Mouse (Mus musculus) G1E (cell line): ENCODE data around the gene Cdv3. TPM values are rescaled to one million over a fixed set of nuclear protein-coding genes. Genes with fewer than 3 reads are reported as not detected.
"Not testable (repeated sequence)": the region's sequence is repeated elsewhere in the genome, so short reads cannot be mapped to it uniquely, and the experiment has no call there.

Source experiments
- ATAC-seq: 2 replicates; pipeline ENCODE4 v1.8.0; 2016; ENCODE audit warnings: mild to moderate bottlenecking; ENCODE audit not compliant: insufficient number of reproducible peaks, poor library complexity, low FRiP score, severe bottlenecking; ENCODE audit errors: extremely low read depth
- DNase-seq: peaks from one replicate; pipeline ENCODE4 v3.0.0; 2012; ENCODE audit warnings: low spot score
- H3K27me3 ChIP-seq: 2 replicates; pipeline ENCODE4 v1.6.1; 2012; ENCODE audit warnings: mild to moderate bottlenecking, low read length, inconsistent platforms; ENCODE audit not compliant: insufficient read depth
- H3K36me3 ChIP-seq: replicated peaks from 2 replicates; pipeline ENCODE3; 2012; ENCODE audit warnings: mild to moderate bottlenecking, inconsistent platforms
- H3K4me1 ChIP-seq: 2 replicates; pipeline ENCODE4 v1.6.1; 2012; ENCODE audit warnings: low read depth, low read length, inconsistent platforms, mixed read lengths; ENCODE audit not compliant: insufficient read depth
- H3K4me3 ChIP-seq: 2 replicates; pipeline ENCODE4 v1.5.1; 2012; ENCODE audit warnings: low read depth, mild to moderate bottlenecking, inconsistent platforms, low read length, moderate library complexity, mixed read lengths
- H3K9me3 ChIP-seq: replicated peaks from 2 replicates; pipeline ENCODE4 v1.6.1; 2012; ENCODE audit warnings: inconsistent platforms
- CTCF ChIP-seq: IDR thresholded peaks from 2 replicates; pipeline ENCODE4 v1.5.1; 2012; ENCODE audit warnings: low read depth, low read length, inconsistent platforms, mixed read lengths
- GATA1 ChIP-seq: IDR thresholded peaks from 2 replicates; pipeline ENCODE4 v1.6.1; 2012; ENCODE audit warnings: borderline replicate concordance, low read length, inconsistent platforms, mixed read lengths
- GATA2 ChIP-seq: IDR thresholded peaks from 2 replicates; pipeline ENCODE4 v1.6.1; 2012; ENCODE audit warnings: low read depth, low read length, inconsistent platforms, borderline replicate concordance
- POLR2AphosphoS5 ChIP-seq: IDR thresholded peaks from 2 replicates; pipeline ENCODE4 v1.6.1; 2012; ENCODE audit warnings: low read depth, low read length, inconsistent platforms; ENCODE audit not compliant: insufficient replicate concordance
- TAL1 ChIP-seq: conservative IDR thresholded peaks from 2 replicates; pipeline ENCODE4 v1.6.1; 2012; ENCODE audit warnings: low read depth, low read length, inconsistent platforms, mixed read lengths
- polyA plus RNA-seq: library from polyadenylated mRNA; stranded (reverse); fragments of >175 nt; gene quantifications from 2 replicates; pipeline ENCODE4 v1.2.3, GENCODE M21; 2012
- total RNA-seq, 2 experiments: library from RNA; stranded (forward) in 1 of 2; stranded (reverse) in 1 of 2; fragments of 200-1000 nt in 1 of 2; fragments of >200 nt in 1 of 2; fragmentation: Nextera tagmentation in 1 of 2; gene quantifications; 2 replicates each; pipeline ENCODE4 v1.2.3; 2014 to 2017

Gene Cdv3
- total and polyA plus RNA-seq, 3 experiments, result 162 to 469 (median 181) TPM

DNA sequence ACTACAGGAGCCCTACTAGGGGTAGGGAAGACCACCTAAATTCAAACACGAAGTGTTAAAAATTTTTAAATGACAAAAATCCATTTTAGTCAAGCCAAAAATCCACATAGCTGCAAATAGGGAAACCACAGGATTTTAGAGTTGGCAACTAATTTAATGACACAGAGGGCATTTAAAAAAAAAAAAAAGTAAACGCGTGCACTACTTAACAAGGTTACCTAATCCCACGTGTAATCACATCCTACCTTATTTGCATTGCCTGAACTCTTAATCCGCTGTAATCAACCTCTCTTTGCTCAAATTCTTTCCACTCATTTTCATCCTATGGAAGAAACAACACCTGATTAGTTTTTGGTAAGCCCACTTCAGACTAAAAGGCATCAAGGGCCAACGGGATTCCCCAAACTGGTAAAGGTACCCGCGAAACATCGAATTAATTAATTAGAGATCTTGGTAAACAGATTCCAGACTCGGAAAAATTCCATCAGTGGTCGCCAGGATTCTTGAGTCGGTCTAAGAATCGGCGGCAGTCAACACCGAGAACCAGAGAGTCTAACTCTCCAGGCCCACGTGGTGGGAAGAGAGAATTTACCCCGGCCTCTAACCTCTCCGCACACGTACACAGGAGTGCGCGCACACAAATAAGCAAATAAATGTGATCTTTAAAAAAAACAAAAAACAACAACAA lies 1.8 kb downstream of the Cdv3 start:
- peak overlapping the region; percentile 81 for H3K4me3 ChIP-seq
- TF ChIP-seq CTCF, result no peak
- no peaks in the 10 kb centered on the region for H3K27me3 ChIP-seq
- ATAC-seq (no peak), DNase-seq (no peak)
- peaks cover 51% of the 10 kb centered on the region for H3K36me3 ChIP-seq
- H3K9me3 ChIP-seq, result peaks cover 2% of the 10 kb centered on the region; the same call in 1 of the 2 replicates
- H3K4me1 ChIP-seq, result peaks cover 41% of the 10 kb centered on the region

- Histone ChIP-seq H3K27me3 (no peaks in the 10 kb centered on the region), H3K4me1 (peaks cover 49% of the 10 kb centered on the region), H3K36me3 (peaks cover 51% of the 10 kb centered on the region), H3K9me3 (peaks cover 2% of the 10 kb centered on the region; the same call in 1 of the 2 replicates), H3K4me3 (peak overlapping the region; percentile 81)
- DNase-seq (no peak), ATAC-seq (no peak)
- no peak for TF ChIP-seq CTCF
- no peak for TF ChIP-seq POLR2AphosphoS5
- TF ChIP-seq GATA2, result no peak
- TF ChIP-seq TAL1, result no peak
- no peak for TF ChIP-seq GATA1
These were observed 2.6 kb downstream of the Cdv3 start for GRCm38 (mm10) chr9:103363088-103363487.

GRCm38 (mm10) chr9:103360642-103361041 lies 5.0 kb downstream of the Cdv3 start:
- peaks cover 38% of the 10 kb centered on the region for H3K4me1 ChIP-seq
- ATAC-seq, result no peak
- H3K9me3 ChIP-seq, result peaks cover 2% of the 10 kb centered on the region; the same call in 1 of the 2 replicates
- DNase-seq, result no peak
- H3K36me3 ChIP-seq, result peaks cover 67% of the 10 kb centered on the region
- H3K4me3 ChIP-seq, result no peak overlapping the region
- TF ChIP-seq POLR2AphosphoS5, result no peak
- TF ChIP-seq GATA2, result no peak
- TF ChIP-seq GATA1, result no peak
- no peak for TF ChIP-seq TAL1
- no peak for TF ChIP-seq CTCF
- no peaks in the 10 kb centered on the region for H3K27me3 ChIP-seq

DNA sequence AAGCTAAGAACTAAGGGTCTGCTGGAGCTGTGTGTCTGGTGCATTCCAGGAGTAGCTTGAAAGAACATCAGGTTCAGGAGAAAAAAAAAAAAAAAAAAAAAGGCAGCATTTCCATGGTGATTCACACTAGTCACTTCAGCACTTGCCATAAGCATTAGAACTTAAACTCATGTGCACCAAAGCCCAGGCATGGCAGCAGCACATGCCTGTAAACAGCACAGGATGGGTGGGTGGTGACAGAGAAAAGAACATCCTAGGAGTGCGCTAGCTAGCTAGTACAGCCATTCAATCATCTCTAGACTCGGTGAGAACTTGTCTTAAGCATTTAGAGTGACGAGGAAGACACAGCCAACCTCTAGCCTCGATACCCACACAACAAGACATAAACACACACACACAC lies 7.1 kb downstream of the Cdv3 start:
- Histone ChIP-seq H3K36me3 (peaks cover 65% of the 10 kb centered on the region), H3K9me3 (no peaks in the 10 kb centered on the region), H3K4me3 (no peak overlapping the region), H3K4me1 (peaks cover 38% of the 10 kb centered on the region), H3K27me3 (no peaks in the 10 kb centered on the region)
- DNase-seq (no peak), ATAC-seq (no peak)
- TF ChIP-seq CTCF (no peak), GATA1 (no peak), GATA2 (no peak), TAL1 (no peak), POLR2AphosphoS5 (no peak)

DNA sequence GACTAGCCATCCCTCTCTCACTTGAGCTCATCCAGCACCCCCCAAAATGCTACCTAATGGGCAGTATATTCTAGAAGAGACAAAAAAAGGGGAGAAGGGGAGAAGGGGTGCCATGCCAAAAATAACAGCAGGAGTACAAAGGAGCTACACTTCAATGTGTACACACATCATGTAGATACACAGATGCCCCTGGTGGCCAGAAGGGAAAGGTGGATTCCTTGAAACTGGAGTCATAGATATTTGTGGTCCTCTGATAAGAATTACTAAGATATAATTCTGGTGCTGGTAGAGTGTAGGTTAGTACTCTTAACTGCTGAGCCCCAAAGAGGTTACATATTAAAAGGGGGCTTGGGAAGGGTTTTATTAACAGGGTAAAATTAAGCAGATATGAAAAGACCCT lies 7.7 kb downstream of the Cdv3 start:
- TF ChIP-seq GATA2 (no peak), TAL1 (no peak), GATA1 (no peak), CTCF (no peak), POLR2AphosphoS5 (no peak)
- peak; percentile 52 for ATAC-seq
- H3K4me3 ChIP-seq, result no peak overlapping the region
- no peaks in the 10 kb centered on the region for H3K27me3 ChIP-seq
- H3K36me3 ChIP-seq, result peaks cover 60% of the 10 kb centered on the region
- DNase-seq, result no peak
- H3K9me3 ChIP-seq, result no peaks in the 10 kb centered on the region
- H3K4me1 ChIP-seq, result peaks cover 36% of the 10 kb centered on the region

DNA sequence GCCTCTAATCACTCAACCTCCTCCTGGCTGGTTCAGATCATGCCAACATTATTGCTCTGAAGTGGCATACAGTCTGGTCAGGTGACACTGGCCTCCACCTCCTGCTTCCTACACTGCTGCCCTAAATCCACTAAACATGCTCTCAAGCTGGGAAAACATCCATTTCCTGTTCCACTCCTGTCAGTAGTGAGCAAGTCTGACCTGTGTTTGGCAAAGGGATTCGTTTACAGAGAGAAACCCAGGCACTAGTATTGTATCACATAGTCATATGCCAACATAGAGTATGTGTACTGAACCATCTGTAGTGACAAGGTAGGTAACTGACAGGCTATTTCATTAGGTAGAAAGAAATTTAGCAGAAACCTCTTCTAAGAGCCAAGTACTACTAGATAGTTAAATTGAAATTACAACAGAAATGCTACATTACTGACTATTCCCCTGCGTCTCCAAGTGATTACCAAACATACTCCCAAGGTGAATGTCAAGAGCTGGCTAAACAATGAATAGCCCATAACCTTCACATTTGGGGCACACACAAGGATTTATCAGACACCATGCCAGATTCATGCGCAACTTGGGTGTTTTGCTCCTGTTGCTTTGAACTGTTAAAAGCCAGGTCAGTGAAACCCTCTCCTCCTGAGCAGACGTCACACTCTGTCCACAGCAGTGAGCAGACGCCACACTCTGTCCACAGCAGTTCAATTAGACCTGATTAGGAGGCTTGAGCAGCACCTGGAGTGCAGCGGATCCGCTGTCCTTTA lies 12.0 kb downstream of the Cdv3 start:
- Histone ChIP-seq H3K36me3 (peaks cover 65% of the 10 kb centered on the region), H3K4me1 (peaks cover 23% of the 10 kb centered on the region)
- H3K9me3 ChIP-seq, DNase-seq, H3K27me3 ChIP-seq, H3K4me3 ChIP-seq, ATAC-seq: not testable (repeated sequence)

DNA sequence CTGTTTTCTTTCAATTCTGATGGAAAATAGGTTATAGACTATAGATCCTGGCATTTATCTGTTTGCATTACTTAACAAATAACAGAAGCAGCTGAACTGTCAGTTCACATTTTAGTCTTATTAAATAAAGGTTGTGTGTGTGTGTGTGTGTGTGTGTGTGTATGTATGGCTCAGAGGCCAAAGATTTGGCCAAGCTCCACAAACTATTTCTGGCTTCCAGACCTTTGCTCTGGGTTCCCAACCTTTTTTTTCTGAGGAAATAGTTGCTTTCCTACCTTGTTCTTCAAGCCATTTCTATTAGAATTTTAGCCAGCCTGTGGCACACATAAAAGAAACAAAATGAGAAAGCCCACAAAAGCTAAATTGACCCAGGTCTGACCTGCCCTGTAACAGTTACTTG lies 16.8 kb downstream of the Cdv3 start:
- H3K36me3 ChIP-seq, result peaks cover 82% of the 10 kb centered on the region

More for the DNA sequence above, 16.8 kb downstream of the Cdv3 start:
- no peak for TF ChIP-seq POLR2AphosphoS5
- TF ChIP-seq GATA2, result no peak
- no peak for TF ChIP-seq CTCF
- no peak for TF ChIP-seq TAL1
- no peak for TF ChIP-seq GATA1
- ATAC-seq (no peak), DNase-seq (no peak)
- H3K4me3 ChIP-seq, result no peak overlapping the region
- H3K4me1 ChIP-seq, result peaks cover 46% of the 10 kb centered on the region
- H3K9me3 ChIP-seq, result no peaks in the 10 kb centered on the region
- no peaks in the 10 kb centered on the region for H3K27me3 ChIP-seq
